Mouse (Mus musculus) hindbrain, embryonic 15.5 days (tissue): Measurements from ENCODE around the gene Gfer. TPM values are rescaled to one million over a fixed set of nuclear protein-coding genes. Genes with fewer than 3 reads are reported as not detected.

Experiments
- ATAC-seq: fragments of 200-750 bp; cut with Nextera tagmentation; 2 replicates; pipeline ENCODE4 v1.8.0; 2017; ENCODE audit warnings: low read depth, moderate number of reproducible peaks, moderate TSS enrichment; ENCODE audit not compliant: low FRiP score
- H3K27ac ChIP-seq: fragments of 300-500 bp; sonication (generic); replicated peaks from 2 replicates; pipeline ENCODE4 v1.5.1; 2015; ENCODE audit warnings: mild to moderate bottlenecking, inconsistent platforms
- H3K27me3 ChIP-seq: fragments of 300-500 bp; sonication (generic); 2 replicates; pipeline ENCODE4 v1.6.1; 2015; ENCODE audit warnings: control low read depth, inconsistent platforms
- H3K36me3 ChIP-seq: fragments of 300-500 bp; sonication (generic); 2 replicates; pipeline ENCODE4 v1.6.1; 2015; ENCODE audit warnings: control low read depth, inconsistent platforms
- H3K4me1 ChIP-seq: fragments of 300-500 bp; sonication (generic); replicated peaks from 2 replicates; pipeline ENCODE4 v1.6.1; 2015; ENCODE audit warnings: control low read depth, inconsistent platforms
- H3K4me2 ChIP-seq: fragments of 300-500 bp; sonication (generic); 2 replicates; pipeline ENCODE4 v1.6.1; 2015; ENCODE audit warnings: moderate library complexity, mild to moderate bottlenecking, inconsistent platforms
- H3K4me3 ChIP-seq: fragments of 300-500 bp; sonication (generic); 2 replicates; pipeline ENCODE4 v1.5.1; 2015; ENCODE audit warnings: mild to moderate bottlenecking, inconsistent platforms
- H3K9ac ChIP-seq: fragments of 300-500 bp; sonication (generic); 2 replicates; pipeline ENCODE4 v1.6.1; 2015; ENCODE audit warnings: inconsistent platforms
- H3K9me3 ChIP-seq: fragments of 300-500 bp; sonication (generic); 2 replicates; pipeline ENCODE4 v1.6.1; 2016; ENCODE audit warnings: control low read depth, inconsistent platforms
- WGBS: fragments of 180-500 bp; shearing (Covaris S2); methylation state at CpG from one replicate; pipeline ENCODE4 v1.1.7; 2015; 5-methylcytosine and 5-hydroxymethylcytosine counted together
- polyA plus RNA-seq: library from polyadenylated mRNA; unstranded; fragments of >200 nt; fragmentation: Nextera tagmentation; extraction: Ambion mirVana; gene quantifications from 2 replicates; pipeline ENCODE4 v1.2.1, GENCODE M21; 2015

The Gfer gene
- polyA plus RNA-seq, 1 experiment from 2014 or later, result 36.5 TPM

GRCm38 (mm10) chr17:24699473-24699872 is 3.5 kb upstream of the Gfer start:
- 91% methylated on average over 2 of the region's 2 CpGs for WGBS
- H3K9ac ChIP-seq, result no peak overlapping the region

DNA sequence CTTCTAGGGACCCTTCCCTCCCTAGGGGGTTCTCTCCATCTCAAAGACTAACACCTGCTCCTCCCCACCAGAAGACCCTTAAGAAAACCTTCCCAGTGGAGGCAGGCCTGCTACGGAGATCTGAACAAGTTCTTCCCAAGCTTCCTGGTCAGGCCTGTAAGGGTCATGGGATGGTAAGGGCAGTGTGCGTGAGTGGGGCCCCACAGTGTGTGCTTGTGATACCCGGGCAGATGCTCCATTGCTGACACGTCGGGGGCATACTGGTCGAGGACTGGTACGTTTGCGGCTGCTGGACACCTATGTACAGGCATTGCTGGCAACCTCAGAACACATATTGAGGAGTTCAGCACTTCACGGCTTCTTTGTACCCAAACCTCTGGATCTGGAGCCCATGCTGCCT is 2.8 kb upstream of the Gfer start:
- no peak overlapping the region for H3K27ac ChIP-seq
- H3K9ac ChIP-seq, result no peak overlapping the region
- no peak overlapping the region for H3K4me3 ChIP-seq
- ATAC-seq, result no peak
- H3K4me1 ChIP-seq, result peaks cover 23% of the 10 kb centered on the region
- H3K4me2 ChIP-seq, result no peak overlapping the region
- H3K36me3 ChIP-seq, result peaks cover 28% of the 10 kb centered on the region
- 61% methylated on average over 9 of the region's 9 CpGs for WGBS
- H3K27me3 ChIP-seq, result no peaks in the 10 kb centered on the region
- H3K9me3 ChIP-seq, result no peaks in the 10 kb centered on the region

More at GRCm38 (mm10) chr17:24699473-24699872, 3.5 kb upstream of the Gfer start:
- peaks cover 36% of the 10 kb centered on the region for H3K36me3 ChIP-seq
- H3K4me2 ChIP-seq, result no peak overlapping the region
- ATAC-seq, result no peak
- no peak overlapping the region for H3K4me3 ChIP-seq
- no peaks in the 10 kb centered on the region for H3K9me3 ChIP-seq
- H3K27me3 ChIP-seq, result no peaks in the 10 kb centered on the region
- no peak overlapping the region for H3K27ac ChIP-seq
- H3K4me1 ChIP-seq, result peaks cover 19% of the 10 kb centered on the region

DNA sequence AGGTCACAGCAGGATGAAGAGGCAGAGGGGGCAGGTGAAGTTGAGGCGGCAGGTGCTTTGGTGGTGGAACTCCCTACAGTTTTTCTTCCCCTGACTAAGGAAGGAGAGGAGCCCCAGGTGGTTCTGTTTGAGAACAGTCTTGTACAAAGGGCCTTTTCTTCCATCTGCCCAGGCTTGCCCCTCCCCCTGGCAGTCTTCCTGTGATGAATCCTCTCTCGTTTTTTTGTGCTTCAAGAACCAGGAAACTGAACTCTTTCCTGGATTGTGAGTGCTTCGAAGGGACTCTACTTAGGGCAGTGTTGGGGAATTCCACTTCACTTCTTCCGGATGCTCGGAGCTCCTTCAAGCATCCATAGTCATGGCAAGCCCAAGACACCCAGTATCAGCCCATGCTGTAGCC is 2.0 kb upstream of the Gfer start:
- ATAC-seq, result no peak
- Histone ChIP-seq H3K9me3 (no peaks in the 10 kb centered on the region), H3K27ac (no peak overlapping the region), H3K36me3 (peaks cover 31% of the 10 kb centered on the region), H3K4me3 (no peak overlapping the region), H3K4me1 (peaks cover 23% of the 10 kb centered on the region), H3K4me2 (no peak overlapping the region), H3K27me3 (no peaks in the 10 kb centered on the region), H3K9ac (no peak overlapping the region)
- 19% methylated on average over 5 of the region's 5 CpGs for WGBS

GRCm38 (mm10) chr17:24695326-24696010 is 488 bp downstream of the Gfer start:
- Histone ChIP-seq H3K4me1 (peaks cover 38% of the 10 kb centered on the region), H3K27me3 (no peaks in the 10 kb centered on the region), H3K9me3 (no peaks in the 10 kb centered on the region), H3K36me3 (peaks cover 20% of the 10 kb centered on the region), H3K9ac (peak overlapping the region; percentile 84), H3K27ac (peak overlapping the region; percentile 95), H3K4me2 (peak overlapping the region; percentile 67), H3K4me3 (peak overlapping the region; percentile 59)
- peak; percentile 40 for ATAC-seq
- WGBS, result 6% methylated on average over 47 of the region's 51 CpGs

DNA sequence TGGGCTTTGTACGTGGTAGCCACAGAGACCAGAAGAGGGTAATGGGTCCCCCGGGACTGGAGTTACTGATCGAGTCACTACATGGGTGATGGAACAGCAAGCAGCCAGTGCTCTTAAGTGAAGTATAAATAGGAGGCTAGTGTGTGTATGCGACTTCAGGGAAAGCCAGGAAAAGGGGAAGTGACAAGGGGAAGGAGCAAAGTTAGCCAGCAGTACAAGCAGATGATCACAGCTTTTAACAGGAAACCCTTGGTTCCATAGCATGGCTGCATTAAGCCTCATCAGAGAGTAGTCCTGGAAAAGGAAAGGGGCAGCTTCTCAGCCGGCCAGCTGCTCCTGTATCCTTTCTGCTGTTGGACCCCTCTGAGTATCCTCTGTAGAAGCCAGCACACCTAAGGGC is 3.6 kb downstream of the Gfer start:
- H3K4me1 ChIP-seq, result peaks cover 58% of the 10 kb centered on the region
- H3K27ac ChIP-seq, result no peak overlapping the region
- H3K4me2 ChIP-seq, result no peak overlapping the region
- ATAC-seq, result no peak
- H3K27me3 ChIP-seq, result peaks cover 7% of the 10 kb centered on the region
- no peak overlapping the region for H3K9ac ChIP-seq
- H3K36me3 ChIP-seq, result 0 out of 2 replicates have a peak, but pooled peaks cover 12% of the 10 kb centered on the region
- 88% methylated on average over 5 of the region's 5 CpGs for WGBS
- no peak overlapping the region for H3K4me3 ChIP-seq
- no peaks in the 10 kb centered on the region for H3K9me3 ChIP-seq

DNA sequence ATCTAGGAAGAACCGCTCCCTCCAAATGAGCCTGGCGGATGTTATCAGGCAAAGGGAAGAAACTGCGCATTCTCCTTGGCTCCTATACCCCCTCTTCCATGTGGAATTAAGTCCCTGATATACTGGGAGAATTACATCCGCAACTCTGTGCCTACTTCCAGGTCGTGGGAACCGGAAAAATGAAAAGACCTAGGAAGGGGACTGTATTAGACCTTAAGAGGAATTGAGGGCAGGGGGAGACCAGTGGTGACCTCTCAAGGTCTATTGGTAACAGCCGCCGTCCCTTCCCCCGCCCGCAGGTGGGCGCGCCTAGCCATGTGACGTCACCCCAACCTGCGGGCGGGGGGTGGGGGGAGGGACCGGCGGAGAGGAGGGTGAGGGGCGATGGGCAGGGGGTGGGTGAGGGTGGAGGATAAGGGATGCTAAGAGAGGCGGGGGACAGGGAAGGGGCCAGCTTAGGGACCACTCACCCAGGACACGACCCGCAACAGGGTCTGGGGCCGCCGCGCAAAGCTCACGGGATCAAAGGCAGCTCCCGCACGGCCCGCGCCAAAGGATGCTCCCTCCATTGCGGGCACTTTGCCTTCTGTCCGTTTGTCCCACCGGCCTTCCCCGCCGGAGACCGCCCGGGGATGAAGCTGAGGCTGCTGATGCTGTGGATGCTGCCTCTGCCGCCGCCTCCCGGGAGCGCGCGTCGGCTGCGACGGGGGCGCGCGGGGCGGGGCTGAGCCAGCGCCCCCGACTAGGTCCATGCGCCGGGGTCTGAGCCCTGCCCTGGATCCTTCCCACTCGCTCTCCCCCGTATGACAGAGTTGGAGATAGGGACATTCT is 6.5 kb downstream of the Gfer start, which contains the start of gene Syngr3:
Syngr3 (minus strand) TSS at position 705 of the 831 bp plus-strand sequence.
- Histone ChIP-seq H3K4me3 (peak within 1 kb of the TSS; percentile 66), H3K9ac (peak within 1 kb of the TSS; percentile 92), H3K4me2 (peak within 1 kb of the TSS; percentile 58), H3K36me3 (peaks cover 12% of the 10 kb centered on the region; the same call in 1 of the 2 replicates), H3K9me3 (no peaks in the 10 kb centered on the region), H3K27me3 (peaks cover 7% of the 10 kb centered on the region), H3K4me1 (peaks cover 44% of the 10 kb centered on the region), H3K27ac (peak within 1 kb of the TSS; percentile 93)
- 1% methylated on average over 44 of the region's 55 CpGs for WGBS
- ATAC-seq, result peak; percentile 74

GRCm38 (mm10) chr17:24687599-24687998 is 8.4 kb downstream of the Gfer start:
- Histone ChIP-seq H3K36me3 (peaks cover 7% of the 10 kb centered on the region; the same call in 1 of the 2 replicates), H3K4me1 (peaks cover 41% of the 10 kb centered on the region), H3K27me3 (peaks cover 7% of the 10 kb centered on the region), H3K9ac (peak overlapping the region; percentile 3; the same call in 1 of the 2 replicates), H3K4me2 (peak overlapping the region; percentile 58), H3K9me3 (no peaks in the 10 kb centered on the region), H3K27ac (no peak overlapping the region), H3K4me3 (peak overlapping the region; percentile 66)
- WGBS, result 17% methylated on average over 23 of the region's 23 CpGs
- ATAC-seq, result no peak

DNA sequence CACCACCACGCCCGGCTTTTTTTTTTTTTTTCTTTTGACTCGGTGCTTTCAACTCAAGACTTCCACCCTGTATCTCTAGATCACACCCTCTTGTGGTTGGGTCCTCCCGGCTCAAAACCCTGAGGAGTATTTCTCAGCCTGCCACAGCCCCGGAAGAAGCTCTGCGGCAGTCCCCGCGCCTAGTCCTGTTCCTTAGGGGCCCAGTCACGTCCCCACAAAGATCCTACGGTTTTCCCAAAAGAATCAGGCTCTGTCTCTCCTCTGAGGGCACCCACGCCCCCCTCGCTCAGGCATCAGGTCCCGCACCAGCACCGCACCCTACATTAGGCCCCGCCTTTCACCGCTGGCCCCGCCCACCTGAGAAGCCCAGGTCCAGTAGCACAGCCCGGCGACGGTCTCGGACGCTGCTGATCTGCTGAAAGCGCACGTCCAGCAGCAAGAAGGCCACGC is 8.8 kb downstream of the Gfer start:
- no peak for ATAC-seq
- 3% methylated on average over 25 of the region's 25 CpGs for WGBS
- peak overlapping the region; percentile 3; the same call in 1 of the 2 replicates for H3K9ac ChIP-seq
- no peaks in the 10 kb centered on the region for H3K9me3 ChIP-seq
- peaks cover 3% of the 10 kb centered on the region; the same call in 1 of the 2 replicates for H3K36me3 ChIP-seq
- H3K27me3 ChIP-seq, result peaks cover 7% of the 10 kb centered on the region
- H3K4me1 ChIP-seq, result peaks cover 41% of the 10 kb centered on the region
- H3K4me2 ChIP-seq, result peak overlapping the region; percentile 58
- no peak overlapping the region for H3K27ac ChIP-seq
- peak overlapping the region; percentile 66 for H3K4me3 ChIP-seq

DNA sequence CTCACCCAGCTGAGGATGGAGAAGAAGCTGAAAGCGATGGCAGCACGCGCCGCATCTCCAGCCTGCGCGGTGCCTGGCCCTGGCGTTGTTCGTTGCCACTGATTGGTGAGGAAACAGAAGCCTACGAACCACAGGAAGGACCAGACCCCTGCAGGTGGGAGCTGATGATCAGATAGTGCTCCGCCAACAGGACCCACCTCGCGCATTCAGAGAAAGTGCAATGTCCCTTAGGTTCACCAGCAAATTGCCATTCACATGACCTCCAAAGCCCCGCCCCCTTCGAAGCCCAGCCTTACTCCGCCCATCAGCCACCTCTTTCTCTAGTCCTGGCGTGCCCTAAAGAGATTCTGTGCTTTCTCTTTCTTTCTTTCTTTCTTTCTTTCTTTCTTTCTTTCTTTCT is 9.4 kb downstream of the Gfer start:
- peaks cover 7% of the 10 kb centered on the region for H3K27me3 ChIP-seq
- no peak for ATAC-seq
- peaks cover 5% of the 10 kb centered on the region for H3K36me3 ChIP-seq
- 32% methylated on average over 16 of the region's 16 CpGs for WGBS
- no peaks in the 10 kb centered on the region for H3K9me3 ChIP-seq
- no peak overlapping the region for H3K27ac ChIP-seq
- peaks cover 36% of the 10 kb centered on the region for H3K4me1 ChIP-seq
- H3K4me3 ChIP-seq, result no peak overlapping the region
- H3K9ac ChIP-seq, result no peak overlapping the region
- 0 out of 2 replicates have a peak overlapping the region, but pooled peaks have one; percentile 14 for H3K4me2 ChIP-seq

DNA sequence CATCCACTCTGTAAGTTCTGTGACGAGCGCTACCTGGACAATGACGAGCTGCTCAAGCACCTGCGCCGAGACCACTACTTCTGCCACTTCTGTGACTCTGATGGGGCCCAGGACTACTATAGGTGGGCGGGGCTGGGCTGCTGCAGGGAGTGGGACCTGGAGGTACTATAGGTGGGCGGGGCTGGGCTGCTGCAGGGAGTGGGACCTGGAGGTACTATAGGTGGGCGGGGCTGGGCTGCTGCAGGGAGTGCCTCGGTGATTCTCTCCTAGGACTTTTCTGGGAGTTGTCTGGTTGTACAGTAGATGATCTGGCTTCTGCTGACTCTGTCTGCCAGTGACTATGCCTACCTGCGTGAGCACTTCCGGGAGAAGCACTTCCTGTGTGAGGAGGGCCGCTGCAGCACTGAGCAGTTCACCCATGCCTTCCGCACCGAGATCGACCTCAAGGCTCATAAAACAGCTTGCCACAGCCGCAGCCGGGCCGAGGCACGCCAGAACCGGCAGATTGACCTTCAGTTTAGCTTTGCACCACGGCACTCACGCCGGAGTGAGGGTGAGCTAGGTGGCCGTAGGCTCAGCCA is 18.4 kb downstream of the Gfer start:
- Histone ChIP-seq H3K4me1 (peaks cover 4% of the 10 kb centered on the region; the same call in 1 of the 2 replicates), H3K36me3 (peaks cover 48% of the 10 kb centered on the region), H3K9ac (no peak overlapping the region), H3K27ac (no peak overlapping the region), H3K4me2 (no peak overlapping the region), H3K4me3 (no peak overlapping the region), H3K9me3 (no peaks in the 10 kb centered on the region), H3K27me3 (no peaks in the 10 kb centered on the region)
- WGBS, result 93% methylated on average over 24 of the region's 24 CpGs
- ATAC-seq, result no peak

DNA sequence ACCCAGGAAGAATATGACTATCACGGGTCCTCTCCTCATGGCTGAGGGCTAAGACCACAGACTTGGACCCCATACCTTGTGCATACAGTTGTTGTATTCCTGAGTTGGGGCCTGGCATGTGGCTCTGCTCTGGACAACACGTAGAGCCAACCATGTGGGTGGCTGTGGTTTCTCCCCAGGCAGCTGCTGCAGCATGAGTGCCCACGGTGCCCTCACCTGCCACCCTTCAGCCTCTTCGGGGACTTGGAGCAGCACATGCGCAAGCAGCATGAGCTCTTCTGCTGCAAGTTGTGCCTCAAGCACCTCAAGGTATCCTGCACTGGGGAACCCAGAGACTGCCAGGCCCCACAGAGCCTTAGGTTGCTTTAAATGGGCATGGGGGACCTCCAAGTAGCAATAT is 19.1 kb downstream of the Gfer start:
- Histone ChIP-seq H3K4me3 (no peak overlapping the region), H3K9ac (no peak overlapping the region), H3K27ac (no peak overlapping the region), H3K4me1 (peaks cover 11% of the 10 kb centered on the region), H3K4me2 (no peak overlapping the region), H3K27me3 (no peaks in the 10 kb centered on the region), H3K9me3 (no peaks in the 10 kb centered on the region), H3K36me3 (peaks cover 46% of the 10 kb centered on the region)
- 93% methylated on average over 5 of the region's 5 CpGs for WGBS
- ATAC-seq, result no peak

- H3K27me3 ChIP-seq, result no peaks in the 10 kb centered on the region
- H3K9ac ChIP-seq, result no peak overlapping the region
- H3K27ac ChIP-seq, result no peak overlapping the region
- peaks cover 18% of the 10 kb centered on the region for H3K4me1 ChIP-seq
- no peak overlapping the region for H3K4me2 ChIP-seq
- H3K4me3 ChIP-seq, result no peak overlapping the region
- 61% methylated on average over 2 of the region's 2 CpGs for WGBS
- H3K36me3 ChIP-seq, result peaks cover 40% of the 10 kb centered on the region
- no peaks in the 10 kb centered on the region for H3K9me3 ChIP-seq
- no peak for ATAC-seq
These were observed 19.8 kb downstream of the Gfer start for GRCm38 (mm10) chr17:24676187-24676586.
